Mouse (Mus musculus): Measurements from ENCODE around the gene Chga. TPM values are rescaled to one million over a fixed set of nuclear protein-coding genes. Genes with fewer than 3 reads are reported as not detected.

Chga gene
- polyA plus RNA-seq, 1 experiment, result 0.06 TPM

DNA sequence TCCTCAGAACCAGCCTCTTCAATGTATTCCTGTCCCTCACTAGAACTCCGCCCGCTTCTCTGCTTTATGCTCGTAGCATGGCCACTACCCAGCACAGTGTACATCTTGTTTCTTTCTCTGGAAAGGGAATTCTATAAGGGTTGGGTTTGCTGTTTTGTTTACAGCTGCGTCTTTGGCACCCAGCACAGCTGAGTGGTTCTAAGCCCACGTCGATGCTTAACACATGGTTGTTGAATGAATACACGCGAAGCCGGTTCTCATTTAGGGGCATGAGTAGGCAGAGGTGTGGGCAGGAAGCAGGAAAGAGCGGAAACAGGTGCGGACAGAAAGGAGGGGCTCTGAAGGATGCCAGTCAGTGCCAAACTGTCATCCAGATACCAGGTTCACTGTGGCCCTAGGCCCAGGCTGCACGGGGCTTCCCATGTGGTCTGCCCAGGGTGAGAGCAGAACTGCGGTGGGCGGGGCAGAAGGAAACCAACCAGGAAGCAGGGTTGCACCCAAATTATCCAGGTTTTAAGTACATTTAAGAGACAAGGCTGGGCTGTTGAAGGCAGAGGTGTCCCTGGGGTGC lies 979 bp upstream of the Chga start:
- Histone ChIP-seq H3K4me3 (replicated peaks) (no peak overlapping the region), H3K27me3 (replicated peaks) (peaks cover 56% of the 10 kb centered on the region), H3K36me3 (replicated peaks; ENCODE audit: low read length) (no peaks in the 10 kb centered on the region), H3K9me3 (no peaks in the 10 kb centered on the region), H3K4me1 (peaks cover 6% of the 10 kb centered on the region)
- no peak for TF ChIP-seq GATA1 (IDR thresholded peaks at IDR 0.05; ENCODE audit: borderline replicate concordance, low read length)
- no peak for TF ChIP-seq FLI1 (IDR thresholded peaks at IDR 0.05; ENCODE audit: low read length)

DNA sequence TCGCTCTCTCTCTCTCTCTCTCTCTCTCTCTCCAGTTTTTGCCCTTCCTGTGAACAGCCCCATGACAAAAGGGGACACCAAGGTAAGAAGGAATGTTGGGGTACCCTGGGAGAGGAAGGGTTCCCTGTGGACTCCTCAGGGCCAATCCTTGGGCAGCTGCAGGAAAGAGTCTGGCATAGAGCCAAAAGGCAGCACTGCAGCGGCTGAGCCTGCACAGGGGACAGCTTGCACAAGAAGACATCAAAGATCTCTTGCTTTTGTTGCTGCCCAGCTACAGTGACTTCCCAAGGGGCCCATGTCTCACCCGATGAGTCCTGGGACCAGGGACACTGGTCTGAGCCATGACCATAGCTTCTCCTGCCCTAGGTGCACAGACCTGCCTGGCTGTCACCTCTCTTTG lies 1.1 kb downstream of the Chga start:
- H3K9me3 ChIP-seq, result no peaks in the 10 kb centered on the region
- no peak for TF ChIP-seq FLI1 (IDR thresholded peaks at IDR 0.05; ENCODE audit: low read length)
- no peak for TF ChIP-seq GATA1 (IDR thresholded peaks at IDR 0.05; ENCODE audit: borderline replicate concordance, low read length)
- no peaks in the 10 kb centered on the region for H3K36me3 ChIP-seq (replicated peaks; ENCODE audit: low read length)
- H3K4me1 ChIP-seq, result peaks cover 6% of the 10 kb centered on the region
- H3K4me3 ChIP-seq (replicated peaks), result no peak overlapping the region
- H3K27me3 ChIP-seq (replicated peaks), result peaks cover 71% of the 10 kb centered on the region

DNA sequence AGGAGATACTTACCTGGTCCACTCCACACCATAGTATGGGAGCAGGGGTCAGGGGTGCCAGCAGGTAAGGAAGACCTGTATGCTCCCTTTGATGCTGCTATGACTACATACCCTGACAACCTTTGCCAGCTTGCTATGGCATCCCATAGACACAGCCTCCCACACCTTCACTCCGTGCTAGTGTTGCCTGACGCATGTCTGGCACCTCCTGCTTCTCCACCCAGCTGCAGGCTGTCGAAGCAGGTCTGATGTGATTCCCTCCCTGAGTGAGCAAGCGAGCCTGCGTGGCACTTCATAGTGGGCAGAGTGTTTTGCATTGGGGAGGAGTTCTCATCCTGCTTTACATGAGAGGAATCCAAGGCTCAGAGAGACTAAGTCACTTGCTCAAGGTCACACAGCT lies 2.6 kb downstream of the Chga start:
- Histone ChIP-seq H3K4me3 (replicated peaks) (peak overlapping the region; percentile 33), H3K9me3 (no peaks in the 10 kb centered on the region), H3K27me3 (replicated peaks) (peaks cover 77% of the 10 kb centered on the region), H3K36me3 (replicated peaks; ENCODE audit: low read length) (no peaks in the 10 kb centered on the region), H3K4me1 (peaks cover 6% of the 10 kb centered on the region)
- TF ChIP-seq FLI1 (IDR thresholded peaks at IDR 0.05; ENCODE audit: low read length), result no peak
- TF ChIP-seq GATA1 (IDR thresholded peaks at IDR 0.05; ENCODE audit: borderline replicate concordance, low read length), result no peak

DNA sequence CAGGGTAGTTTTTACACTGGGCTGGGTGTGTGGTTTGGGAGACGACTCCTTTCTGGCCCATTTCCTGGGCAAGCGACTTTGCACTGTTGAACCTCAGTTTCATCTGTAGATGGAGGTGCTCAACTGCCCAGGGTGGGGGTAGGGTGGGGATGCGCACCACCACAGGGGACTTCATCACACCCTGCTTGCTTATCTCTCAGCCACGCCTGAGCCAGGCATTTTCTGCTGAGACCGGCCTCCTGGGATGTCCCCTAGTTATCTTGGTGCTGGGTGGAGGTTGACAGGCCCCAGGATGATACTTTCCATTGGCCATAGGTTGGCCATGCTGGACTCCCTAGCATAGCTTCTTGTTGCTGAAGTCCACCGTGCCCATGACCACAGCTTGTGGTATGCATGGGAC lies 10.3 kb downstream of the Chga start:
- Histone ChIP-seq H3K4me3 (replicated peaks) (no peak overlapping the region), H3K36me3 (replicated peaks; ENCODE audit: low read length) (peaks cover 18% of the 10 kb centered on the region), H3K4me1 (peaks cover 5% of the 10 kb centered on the region; the same call in 1 of the 2 replicates), H3K27me3 (replicated peaks) (peaks cover 41% of the 10 kb centered on the region), H3K9me3 (no peaks in the 10 kb centered on the region)
- TF ChIP-seq FLI1 (IDR thresholded peaks at IDR 0.05; ENCODE audit: low read length) (no peak), GATA1 (IDR thresholded peaks at IDR 0.05; ENCODE audit: borderline replicate concordance, low read length) (no peak)

DNA sequence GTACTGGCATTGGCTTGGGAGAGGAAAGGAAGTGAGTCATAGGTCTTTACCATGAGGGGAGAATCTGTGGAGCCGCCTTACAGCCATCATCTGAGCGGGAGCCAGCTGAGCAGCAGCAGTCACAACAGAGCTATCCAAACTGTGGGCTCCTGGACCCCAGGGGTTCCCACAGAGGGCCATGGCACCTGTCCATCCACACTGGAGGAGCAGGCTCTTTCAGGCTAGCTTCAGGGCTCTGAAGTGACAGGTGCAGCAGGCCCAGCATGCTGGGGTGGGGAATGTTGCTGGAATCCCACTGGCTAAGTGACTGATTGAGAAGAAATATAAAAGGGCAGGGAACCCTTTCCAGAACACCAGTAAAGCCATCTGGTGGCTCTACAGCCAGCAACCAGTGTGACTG lies 12.2 kb downstream of the Chga start:
- H3K4me1 ChIP-seq, result peaks cover 5% of the 10 kb centered on the region; the same call in 1 of the 2 replicates
- no peaks in the 10 kb centered on the region for H3K9me3 ChIP-seq
- H3K36me3 ChIP-seq (replicated peaks; ENCODE audit: low read length), result peaks cover 37% of the 10 kb centered on the region
- no peak overlapping the region for H3K4me3 ChIP-seq (replicated peaks)
- peaks cover 25% of the 10 kb centered on the region for H3K27me3 ChIP-seq (replicated peaks)
- no peak for TF ChIP-seq GATA1 (IDR thresholded peaks at IDR 0.05; ENCODE audit: borderline replicate concordance, low read length)
- no peak for TF ChIP-seq FLI1 (IDR thresholded peaks at IDR 0.05; ENCODE audit: low read length)

DNA sequence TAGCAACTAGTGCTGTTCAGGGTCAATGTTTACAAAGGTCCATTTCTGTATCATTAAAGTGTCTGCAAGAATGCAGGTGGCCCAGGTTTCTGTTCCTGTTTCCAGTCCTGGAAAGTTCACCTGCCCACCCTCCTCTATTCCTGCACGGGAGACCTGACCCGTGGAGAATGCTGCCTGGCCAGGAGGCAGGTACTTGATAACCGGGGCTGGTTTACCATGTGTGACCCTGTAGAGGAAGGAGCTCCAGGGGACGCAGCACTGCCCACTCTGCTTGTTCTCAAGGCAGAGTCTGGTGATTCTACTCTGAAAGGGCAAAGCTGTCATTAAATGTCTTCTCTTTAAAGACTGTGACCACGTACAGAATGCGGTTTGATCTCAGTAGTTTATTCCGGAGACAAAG lies 13.4 kb downstream of the Chga start:
- peaks cover 50% of the 10 kb centered on the region for H3K36me3 ChIP-seq (replicated peaks; ENCODE audit: low read length)
- peaks cover 14% of the 10 kb centered on the region for H3K27me3 ChIP-seq (replicated peaks)
- no peak overlapping the region for H3K4me3 ChIP-seq (replicated peaks)
- no peaks in the 10 kb centered on the region for H3K9me3 ChIP-seq
- no peak for TF ChIP-seq GATA1 (IDR thresholded peaks at IDR 0.05; ENCODE audit: borderline replicate concordance, low read length)
- no peak for TF ChIP-seq FLI1 (IDR thresholded peaks at IDR 0.05; ENCODE audit: low read length)
- H3K4me1 ChIP-seq, result peaks cover 5% of the 10 kb centered on the region; the same call in 1 of the 2 replicates

DNA sequence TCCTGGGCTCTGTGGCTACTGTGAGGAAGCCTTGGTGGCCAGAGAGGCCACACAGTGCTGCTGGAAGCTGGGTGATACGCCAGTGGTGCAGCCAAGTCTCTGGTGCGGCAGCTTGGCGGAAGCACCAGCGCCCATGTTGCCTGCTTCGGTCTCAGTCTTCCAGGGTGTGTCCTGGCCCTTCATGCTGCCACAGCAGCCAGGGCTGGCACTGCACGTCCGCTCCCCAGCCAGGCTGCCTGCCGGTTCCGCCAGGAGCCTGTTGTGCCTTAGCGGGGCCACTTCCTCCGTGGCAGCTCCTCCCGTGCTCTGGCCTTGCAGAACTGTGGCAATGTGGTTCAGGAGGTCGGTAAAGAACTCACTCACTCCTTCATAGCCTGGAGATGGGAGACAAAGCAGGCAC lies 15.3 kb downstream of the Chga start:
- H3K4me3 ChIP-seq (replicated peaks), result peak overlapping the region; percentile 4
- H3K9me3 ChIP-seq, result no peaks in the 10 kb centered on the region
- peaks cover 3% of the 10 kb centered on the region for H3K27me3 ChIP-seq (replicated peaks)
- TF ChIP-seq FLI1 (IDR thresholded peaks at IDR 0.05; ENCODE audit: low read length) (no peak), GATA1 (IDR thresholded peaks at IDR 0.05; ENCODE audit: borderline replicate concordance, low read length) (no peak)
- peaks cover 67% of the 10 kb centered on the region for H3K36me3 ChIP-seq (replicated peaks; ENCODE audit: low read length)
- peaks cover 5% of the 10 kb centered on the region; the same call in 1 of the 2 replicates for H3K4me1 ChIP-seq

DNA sequence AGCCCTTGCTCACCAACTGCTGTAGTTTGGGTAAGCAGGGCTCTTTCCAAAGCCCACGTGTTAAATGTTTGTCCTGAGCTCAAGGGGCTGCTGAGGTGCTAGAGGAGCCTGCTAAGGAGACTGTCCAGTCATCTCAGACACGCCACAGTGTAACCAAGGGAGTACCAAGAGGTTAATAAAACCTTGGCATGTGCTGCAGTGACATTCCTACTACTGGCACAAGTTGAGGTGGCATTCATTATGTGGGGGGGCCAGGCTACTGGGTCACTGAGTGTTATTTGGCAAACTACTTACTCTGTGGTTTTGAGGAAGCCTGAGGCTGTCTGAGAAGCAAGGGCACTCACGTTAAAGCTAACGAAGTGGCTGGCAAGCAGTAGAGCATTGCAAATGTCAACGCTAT lies 16.0 kb downstream of the Chga start:
- Histone ChIP-seq H3K9me3 (no peaks in the 10 kb centered on the region), H3K36me3 (replicated peaks; ENCODE audit: low read length) (peaks cover 71% of the 10 kb centered on the region), H3K4me1 (peaks cover 5% of the 10 kb centered on the region; the same call in 1 of the 2 replicates), H3K27me3 (replicated peaks) (peaks cover 3% of the 10 kb centered on the region), H3K4me3 (replicated peaks) (no peak overlapping the region)
- no peak for TF ChIP-seq FLI1 (IDR thresholded peaks at IDR 0.05; ENCODE audit: low read length)
- no peak for TF ChIP-seq GATA1 (IDR thresholded peaks at IDR 0.05; ENCODE audit: borderline replicate concordance, low read length)

DNA sequence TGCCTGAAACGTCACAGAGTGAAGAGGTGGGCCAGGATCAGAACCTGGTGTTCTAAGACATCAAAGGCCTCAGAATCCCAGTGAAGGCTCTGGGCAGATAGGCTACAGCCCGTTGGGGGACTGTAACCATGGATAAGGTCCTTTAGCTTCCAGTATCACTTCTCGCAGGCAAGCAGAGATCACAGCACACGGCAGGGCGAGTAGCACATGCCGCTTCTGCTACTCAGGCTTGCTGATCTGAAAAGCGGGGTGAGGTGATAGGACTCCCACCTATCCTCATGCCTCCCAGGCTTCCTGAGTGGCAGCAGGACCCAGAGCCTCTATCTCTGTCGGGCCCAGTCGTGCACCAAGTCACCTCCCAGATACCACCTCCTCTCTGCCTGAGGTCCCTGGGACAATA lies 16.9 kb downstream of the Chga start:
- TF ChIP-seq FLI1 (IDR thresholded peaks at IDR 0.05; ENCODE audit: low read length) (no peak), GATA1 (IDR thresholded peaks at IDR 0.05; ENCODE audit: borderline replicate concordance, low read length) (no peak)
- Histone ChIP-seq H3K4me1 (peaks cover 5% of the 10 kb centered on the region; the same call in 1 of the 2 replicates), H3K36me3 (replicated peaks; ENCODE audit: low read length) (peaks cover 81% of the 10 kb centered on the region), H3K4me3 (replicated peaks) (no peak overlapping the region), H3K9me3 (no peaks in the 10 kb centered on the region), H3K27me3 (replicated peaks) (no peaks in the 10 kb centered on the region)

DNA sequence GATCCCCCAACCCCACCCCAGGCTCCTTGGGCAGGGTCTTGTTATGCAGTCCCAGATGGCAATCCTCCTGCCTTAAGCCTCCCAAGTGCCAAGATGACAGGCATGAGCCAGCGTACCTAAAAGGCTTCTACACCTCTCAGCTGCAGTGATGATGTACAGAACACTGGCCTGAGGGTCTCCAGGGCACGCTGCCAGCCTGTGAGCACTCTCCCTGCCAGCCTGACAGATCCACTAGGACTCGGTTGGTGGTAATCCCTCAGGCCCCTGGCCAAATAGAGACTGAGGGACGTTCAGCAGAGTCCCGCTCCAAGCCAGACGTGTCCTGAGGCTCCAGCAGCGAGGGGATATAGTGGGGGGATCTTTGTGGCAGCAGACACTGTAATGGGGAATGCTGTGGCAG lies 18.3 kb downstream of the Chga start:
- Histone ChIP-seq H3K4me3 (replicated peaks) (no peak overlapping the region), H3K4me1 (no peaks in the 10 kb centered on the region; the same call in 1 of the 2 replicates), H3K9me3 (no peaks in the 10 kb centered on the region), H3K27me3 (replicated peaks) (no peaks in the 10 kb centered on the region), H3K36me3 (replicated peaks; ENCODE audit: low read length) (peaks cover 94% of the 10 kb centered on the region)
- TF ChIP-seq GATA1 (IDR thresholded peaks at IDR 0.05; ENCODE audit: borderline replicate concordance, low read length) (no peak), FLI1 (IDR thresholded peaks at IDR 0.05; ENCODE audit: low read length) (no peak)

All from megakaryocyte, embryonic 14.5 days (primary cell).